Mouse (Mus musculus): ENCODE data around the gene Slc7a11.

GRCm38 (mm10) chr3:50132204-50132603, 311.2 kb downstream of the Slc7a11 start:
- TF ChIP-seq CTCF (IDR thresholded peaks at IDR 0.05; ENCODE audit: control insufficient read depth, insufficient read depth, low read length) (no peak), POLR2A (IDR thresholded peaks at IDR 0.05; ENCODE audit: borderline replicate concordance, control insufficient read depth, low read depth, low read length) (no peak)

All from bone marrow, adult 2 months (tissue).